Mouse (Mus musculus) small intestine, adult 2 months (tissue): Measurements from ENCODE around the gene Ifitm5.

ENCODE experiments used
- CTCF ChIP-seq: fragments of 200-500 bp; IDR thresholded peaks from 2 replicates; pipeline ENCODE4 v1.5.1; 2012; ENCODE audit warnings: low read depth, mild to moderate bottlenecking, control low read depth, inconsistent platforms, low read length, moderate library complexity, mixed read lengths; ENCODE audit not compliant: insufficient replicate concordance, insufficient read length; ENCODE audit errors: extremely low read depth
- POLR2A ChIP-seq: fragments of 200-500 bp; IDR thresholded peaks from 2 replicates; pipeline ENCODE4 v1.6.1; 2012; ENCODE audit warnings: low read depth, mild to moderate bottlenecking, control low read depth, inconsistent platforms, low read length, moderate library complexity

DNA sequence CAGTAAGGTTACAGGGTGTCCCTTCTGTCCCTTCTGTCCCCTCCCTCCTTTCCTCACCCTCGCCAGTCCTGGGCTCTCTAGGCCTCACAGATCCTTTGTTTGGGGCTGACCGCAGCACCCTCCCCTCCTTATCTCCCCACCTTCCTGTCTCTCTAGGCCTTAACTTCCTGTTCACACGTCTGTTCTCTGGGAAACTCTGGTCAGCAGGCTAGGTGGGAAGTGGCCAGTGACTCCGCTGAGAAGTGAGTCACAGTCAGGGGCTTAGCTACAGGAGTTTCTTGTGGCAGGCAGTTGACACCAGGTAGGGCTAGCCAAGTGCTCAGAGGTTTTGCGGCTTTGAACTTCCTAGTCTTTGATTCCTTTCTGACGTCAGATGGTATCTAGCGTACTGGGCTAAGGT, 3.1 kb downstream of the Ifitm5 start:
- no peak for TF ChIP-seq POLR2A
- TF ChIP-seq CTCF: no peak
